Mouse (Mus musculus) forebrain, postnatal 0 days (tissue): Measurements from ENCODE around the gene C1qtnf5. TPM values are rescaled to one million over a fixed set of nuclear protein-coding genes. Genes with fewer than 3 reads are reported as not detected.

Experiments
- ATAC-seq: fragments of 200-750 bp; cut with Nextera tagmentation; 2 replicates; pipeline ENCODE4 v1.8.0; 2017; ENCODE audit warnings: mild to moderate bottlenecking, moderate library complexity
- DNase-seq: peaks from one replicate; pipeline ENCODE4 v3.0.0-alpha.2; 2015
- H3K27ac ChIP-seq: fragments of 300-500 bp; sonication (generic); 2 replicates; pipeline ENCODE4 v1.5.1; 2014; ENCODE audit warnings: low read depth, mild to moderate bottlenecking, antibody characterized with exemption, low read length, moderate library complexity, mixed read lengths
- H3K27me3 ChIP-seq: fragments of 300-500 bp; sonication (generic); 2 replicates; pipeline ENCODE4 v1.6.1; 2014; ENCODE audit warnings: mild to moderate bottlenecking, low read length, mixed read lengths; ENCODE audit not compliant: insufficient read depth
- H3K36me3 ChIP-seq: fragments of 300-500 bp; sonication (generic); 2 replicates; pipeline ENCODE4 v1.6.1; 2014; ENCODE audit warnings: mild to moderate bottlenecking, moderate library complexity; ENCODE audit not compliant: insufficient read depth
- H3K4me1 ChIP-seq: fragments of 300-500 bp; sonication (generic); 2 replicates; pipeline ENCODE4 v1.6.1; 2014; ENCODE audit warnings: antibody characterized with exemption; ENCODE audit not compliant: insufficient read depth
- H3K4me2 ChIP-seq: fragments of 300-500 bp; sonication (generic); 2 replicates; pipeline ENCODE4 v1.6.1; 2014; ENCODE audit warnings: low read depth, mild to moderate bottlenecking, moderate library complexity
- H3K4me3 ChIP-seq: fragments of 300-500 bp; sonication (generic); 2 replicates; pipeline ENCODE4 v1.5.1; 2014; ENCODE audit warnings: low read depth, low read length, mixed read lengths
- H3K9ac ChIP-seq: fragments of 300-500 bp; sonication (generic); 2 replicates; pipeline ENCODE4 v1.6.1; 2014; ENCODE audit warnings: mild to moderate bottlenecking
- H3K9me3 ChIP-seq: fragments of 300-500 bp; sonication (generic); 2 replicates; pipeline ENCODE4 v1.6.1; 2016; ENCODE audit warnings: low read length
- CTCF ChIP-seq: sonication (generic); IDR thresholded peaks from 2 replicates; pipeline ENCODE4 v1.5.1; 2016; ENCODE audit warnings: antibody characterized with exemption, control low read depth, low read depth
- WGBS: fragments of 180-500 bp; shearing (Covaris S2); extraction: QIAGEN DNeasy Blood & Tissue Kit; methylation state at CpG from one replicate; pipeline ENCODE4 v1.1.7; 2014; 5-methylcytosine and 5-hydroxymethylcytosine counted together
- polyA plus RNA-seq: library from polyadenylated mRNA; unstranded; fragments of >200 nt; fragmentation: Nextera tagmentation; extraction: Ambion mirVana; gene quantifications from 2 replicates; pipeline ENCODE4 v1.2.1, GENCODE M21; 2015
- total RNA-seq: library from RNA; depleted of rRNA; stranded (reverse); fragments of >200 nt; gene quantifications from 2 replicates; pipeline ENCODE4 v1.2.3, GENCODE M21; 2014

The C1qtnf5 gene
- total and polyA plus RNA-seq, 2 experiments from 2014 or later = 8.7 to 18.4 TPM

DNA sequence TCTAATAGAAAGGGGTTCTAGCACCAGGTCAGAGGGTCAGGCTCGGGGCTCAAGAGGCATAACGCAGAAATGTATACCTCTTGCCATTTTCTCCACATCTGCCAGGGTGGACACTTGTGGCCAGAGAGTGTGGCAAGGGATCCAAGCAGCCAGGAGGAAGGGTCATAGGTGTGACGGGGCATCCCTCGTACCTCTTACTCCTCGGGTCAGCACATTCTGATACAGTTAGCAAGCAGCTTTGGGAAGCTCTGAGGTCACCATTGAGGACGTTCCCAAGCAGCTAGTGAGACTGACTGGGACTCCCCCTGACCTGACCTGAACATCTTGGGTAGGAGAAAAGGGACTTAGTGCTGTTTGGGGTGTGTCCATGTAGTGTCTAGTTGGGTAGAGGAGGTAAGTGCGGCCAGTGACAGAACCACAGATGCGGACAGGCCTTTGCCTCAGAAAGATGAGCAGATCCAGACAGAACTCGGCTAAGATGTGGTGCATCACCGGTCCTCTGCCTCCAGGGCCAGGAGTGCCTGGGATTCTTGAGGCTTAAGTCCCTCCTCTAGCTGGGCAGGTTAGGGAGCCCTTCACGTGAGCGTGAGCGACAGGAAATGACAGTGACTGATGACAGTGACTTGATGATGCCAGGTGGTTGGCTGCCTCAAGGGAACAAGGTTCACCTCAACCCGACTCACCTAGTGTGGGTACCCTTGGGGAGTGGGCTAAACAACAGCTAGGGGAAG, 36.8 kb upstream of the C1qtnf5 start:
- H3K27me3 ChIP-seq = no peaks in the 10 kb centered on the region; the same call in 1 of the 2 replicates
- ATAC-seq (no peak), DNase-seq (no peak)
- H3K4me3 ChIP-seq = no peak overlapping the region
- 83% methylated on average over 14 of the region's 14 CpGs for WGBS
- peaks cover 7% of the 10 kb centered on the region; the same call in 1 of the 2 replicates for H3K4me1 ChIP-seq
- no peak overlapping the region for H3K9ac ChIP-seq
- H3K36me3 ChIP-seq = no peaks in the 10 kb centered on the region
- H3K4me2 ChIP-seq = no peak overlapping the region
- TF ChIP-seq CTCF = no peak
- no peak overlapping the region for H3K27ac ChIP-seq
- no peaks in the 10 kb centered on the region for H3K9me3 ChIP-seq

- H3K9ac ChIP-seq = no peak overlapping the region
- no peaks in the 10 kb centered on the region for H3K9me3 ChIP-seq
- no peak for ATAC-seq
- no peaks in the 10 kb centered on the region for H3K36me3 ChIP-seq
- no peak for TF ChIP-seq CTCF
- whole genome bisulfite sequencing = 47% methylated on average over 8 of the region's 8 CpGs
- H3K27ac ChIP-seq = no peak overlapping the region
- peaks cover 7% of the 10 kb centered on the region; the same call in 1 of the 2 replicates for H3K4me1 ChIP-seq
- no peaks in the 10 kb centered on the region; the same call in 1 of the 2 replicates for H3K27me3 ChIP-seq
- no peak overlapping the region for H3K4me3 ChIP-seq
- H3K4me2 ChIP-seq = no peak overlapping the region
- DNase-seq = no peak
Measured at GRCm38 (mm10) chr9:44070844-44071231, 36.2 kb upstream of the C1qtnf5 start.

DNA sequence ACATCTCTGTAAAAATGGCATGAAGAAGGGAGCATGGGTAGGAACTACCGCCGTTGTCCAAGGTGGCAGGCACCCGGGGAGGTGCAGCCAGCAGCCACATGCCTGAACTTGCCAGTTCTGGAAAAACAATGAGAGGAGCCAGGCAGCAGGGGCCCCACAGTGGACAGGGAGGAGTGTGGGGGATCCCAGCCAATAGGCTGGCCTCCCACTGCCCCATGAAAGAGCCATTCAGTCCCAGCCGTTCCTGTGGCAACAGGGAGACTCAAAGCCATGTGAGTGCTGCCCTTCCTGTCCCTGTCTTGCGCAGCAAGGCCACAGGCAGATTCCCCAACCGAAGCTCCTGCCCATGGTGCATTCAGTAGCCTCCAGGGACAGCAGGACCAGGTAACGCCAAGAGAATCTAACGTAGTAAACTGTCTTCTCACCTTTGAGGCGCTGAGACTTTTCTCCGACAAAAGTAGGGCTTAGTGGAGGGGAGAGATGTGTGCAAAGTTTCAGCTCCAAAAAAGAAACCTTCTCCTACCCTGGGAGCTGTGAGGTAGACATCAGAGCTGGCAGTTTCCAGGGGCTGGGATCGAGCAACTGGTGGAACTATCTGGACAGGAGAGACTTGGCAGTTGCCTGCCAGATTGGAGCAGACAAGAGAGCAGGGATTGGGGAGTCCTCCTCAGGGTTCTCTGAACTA, 35.0 kb upstream of the C1qtnf5 start:
- WGBS = 19% methylated on average over 11 of the region's 11 CpGs
- 0 out of 2 replicates have a peak overlapping the region, but pooled peaks have one; percentile 13 for H3K4me2 ChIP-seq
- no peak for TF ChIP-seq CTCF

GRCm38 (mm10) chr9:44072599-44072915, 34.5 kb upstream of the C1qtnf5 start:
- Histone ChIP-seq H3K4me1 (no peaks in the 10 kb centered on the region), H3K27ac (peak overlapping the region; percentile 72), H3K36me3 (no peaks in the 10 kb centered on the region), H3K4me2 (peak overlapping the region; percentile 15; the same call in 1 of the 2 replicates), H3K4me3 (no peak overlapping the region), H3K9me3 (no peaks in the 10 kb centered on the region), H3K9ac (0 out of 2 replicates have a peak overlapping the region, but pooled peaks have one; percentile 3), H3K27me3 (no peaks in the 10 kb centered on the region; the same call in 1 of the 2 replicates)
- TF ChIP-seq CTCF = no peak
- ATAC-seq = peak; percentile 72
- DNase-seq = no peak
- 14% methylated on average over 4 of the region's 4 CpGs for WGBS

More for the DNA sequence above, 35.0 kb upstream of the C1qtnf5 start:
- peak; percentile 51 for DNase-seq
- H3K4me1 ChIP-seq = no peaks in the 10 kb centered on the region
- H3K27ac ChIP-seq = peak overlapping the region; percentile 72
- no peak overlapping the region for H3K4me3 ChIP-seq
- H3K9me3 ChIP-seq = no peaks in the 10 kb centered on the region
- H3K36me3 ChIP-seq = no peaks in the 10 kb centered on the region
- ATAC-seq = peak; percentile 84
- no peaks in the 10 kb centered on the region; the same call in 1 of the 2 replicates for H3K27me3 ChIP-seq
- H3K9ac ChIP-seq = 0 out of 2 replicates have a peak overlapping the region, but pooled peaks have one; percentile 2

GRCm38 (mm10) chr9:44073115-44073514, 33.9 kb upstream of the C1qtnf5 start:
- WGBS = 46% methylated on average over 5 of the region's 5 CpGs
- no peak for TF ChIP-seq CTCF
- Histone ChIP-seq H3K27me3 (no peaks in the 10 kb centered on the region; the same call in 1 of the 2 replicates), H3K9me3 (no peaks in the 10 kb centered on the region), H3K27ac (0 out of 2 replicates have a peak overlapping the region, but pooled peaks have one; percentile 15), H3K4me3 (no peak overlapping the region), H3K9ac (peak overlapping the region; percentile 3; the same call in 1 of the 2 replicates), H3K4me2 (peak overlapping the region; percentile 15; the same call in 1 of the 2 replicates), H3K4me1 (no peaks in the 10 kb centered on the region), H3K36me3 (no peaks in the 10 kb centered on the region)
- no peak for DNase-seq
- no peak for ATAC-seq

- Histone ChIP-seq H3K36me3 (no peaks in the 10 kb centered on the region), H3K9me3 (no peaks in the 10 kb centered on the region), H3K27me3 (no peaks in the 10 kb centered on the region; the same call in 1 of the 2 replicates), H3K4me1 (no peaks in the 10 kb centered on the region), H3K27ac (no peak overlapping the region), H3K4me3 (no peak overlapping the region), H3K4me2 (no peak overlapping the region), H3K9ac (no peak overlapping the region)
- WGBS = 52% methylated on average over 9 of the region's 9 CpGs
- ATAC-seq = no peak
- no peak for DNase-seq
- TF ChIP-seq CTCF = peak; percentile 9; the same call in 1 of the 2 replicates
Measured at GRCm38 (mm10) chr9:44074395-44075275, 32.4 kb upstream of the C1qtnf5 start.
